Mouse (Mus musculus) neural tube, embryonic 14.5 days (tissue): ENCODE measurements around the gene Nek9. TPM values are rescaled to one million over a fixed set of nuclear protein-coding genes. Genes with fewer than 3 reads are reported as not detected.

Experiments
- ATAC-seq: fragments of 200-750 bp; cut with Nextera tagmentation; 2 replicates; pipeline ENCODE4 v1.8.0; 2017; ENCODE audit warnings: low read depth, mild to moderate bottlenecking, moderate TSS enrichment, moderate library complexity
- H3K27ac ChIP-seq: fragments of 300-500 bp; sonication (generic); 2 replicates; pipeline ENCODE4 v1.5.1; 2014; ENCODE audit warnings: low read depth, mild to moderate bottlenecking, control low read depth, low read length, moderate library complexity, mixed read lengths
- H3K27me3 ChIP-seq: fragments of 300-500 bp; sonication (generic); 2 replicates; pipeline ENCODE4 v1.6.1; 2014; ENCODE audit warnings: low read length; ENCODE audit not compliant: control insufficient read depth, insufficient read depth
- H3K36me3 ChIP-seq: fragments of 300-500 bp; sonication (generic); 2 replicates; pipeline ENCODE4 v1.6.1; 2014; ENCODE audit warnings: low read length, mixed read lengths; ENCODE audit not compliant: control insufficient read depth, insufficient read depth
- H3K4me1 ChIP-seq: fragments of 300-500 bp; sonication (generic); 2 replicates; pipeline ENCODE4 v1.6.1; 2014; ENCODE audit warnings: low read length; ENCODE audit not compliant: control insufficient read depth, insufficient read depth
- H3K4me2 ChIP-seq: fragments of 300-500 bp; sonication (generic); 2 replicates; pipeline ENCODE4 v1.6.1; 2014; ENCODE audit warnings: mild to moderate bottlenecking, low read depth, low read length, control low read depth
- H3K4me3 ChIP-seq: fragments of 300-500 bp; sonication (generic); 2 replicates; pipeline ENCODE4 v1.5.1; 2014; ENCODE audit warnings: low read depth, low read length, control low read depth, mixed read lengths
- H3K9ac ChIP-seq: fragments of 300-500 bp; sonication (generic); replicated peaks from 2 replicates; pipeline ENCODE4 v1.6.1; 2014; ENCODE audit warnings: low read depth, mild to moderate bottlenecking, control low read depth, low read length, mixed read lengths
- H3K9me3 ChIP-seq: fragments of 300-500 bp; sonication (generic); 2 replicates; pipeline ENCODE4 v1.6.1; 2016; ENCODE audit warnings: low read length; ENCODE audit not compliant: control insufficient read depth
- WGBS: fragments of 180-500 bp; shearing (Covaris S2); extraction: QIAGEN DNeasy Blood & Tissue Kit; methylation state at CpG from one replicate; pipeline ENCODE4 v1.1.7; 2014; 5-methylcytosine and 5-hydroxymethylcytosine counted together
- polyA plus RNA-seq: library from polyadenylated mRNA; unstranded; fragments of >200 nt; fragmentation: Nextera tagmentation; extraction: Ambion mirVana; gene quantifications from 2 replicates; pipeline ENCODE4 v1.2.1, GENCODE M21; 2014

Gene Nek9
- polyA plus RNA-seq, 1 experiment from 2014 or later, result 8.9 TPM

GRCm38 (mm10) chr12:85374561-85375272 is 35.6 kb upstream of the Nek9 start, which contains the start of gene Tmed10:
TSS of gene Tmed10 (minus strand) at chr12:85374847.
- WGBS, result under 1% methylated on average over 34 of the region's 37 CpGs
- ATAC-seq, result peak; percentile 95
- Histone ChIP-seq H3K36me3 (no peaks in the 10 kb centered on the region), H3K4me2 (peak within 1 kb of the TSS; percentile 90), H3K9me3 (no peaks in the 10 kb centered on the region), H3K4me3 (peak within 1 kb of the TSS; percentile 85), H3K27ac (peak within 1 kb of the TSS; percentile 83), H3K4me1 (peaks cover 19% of the 10 kb centered on the region), H3K27me3 (no peaks in the 10 kb centered on the region), H3K9ac (peak within 1 kb of the TSS; percentile 80)

DNA sequence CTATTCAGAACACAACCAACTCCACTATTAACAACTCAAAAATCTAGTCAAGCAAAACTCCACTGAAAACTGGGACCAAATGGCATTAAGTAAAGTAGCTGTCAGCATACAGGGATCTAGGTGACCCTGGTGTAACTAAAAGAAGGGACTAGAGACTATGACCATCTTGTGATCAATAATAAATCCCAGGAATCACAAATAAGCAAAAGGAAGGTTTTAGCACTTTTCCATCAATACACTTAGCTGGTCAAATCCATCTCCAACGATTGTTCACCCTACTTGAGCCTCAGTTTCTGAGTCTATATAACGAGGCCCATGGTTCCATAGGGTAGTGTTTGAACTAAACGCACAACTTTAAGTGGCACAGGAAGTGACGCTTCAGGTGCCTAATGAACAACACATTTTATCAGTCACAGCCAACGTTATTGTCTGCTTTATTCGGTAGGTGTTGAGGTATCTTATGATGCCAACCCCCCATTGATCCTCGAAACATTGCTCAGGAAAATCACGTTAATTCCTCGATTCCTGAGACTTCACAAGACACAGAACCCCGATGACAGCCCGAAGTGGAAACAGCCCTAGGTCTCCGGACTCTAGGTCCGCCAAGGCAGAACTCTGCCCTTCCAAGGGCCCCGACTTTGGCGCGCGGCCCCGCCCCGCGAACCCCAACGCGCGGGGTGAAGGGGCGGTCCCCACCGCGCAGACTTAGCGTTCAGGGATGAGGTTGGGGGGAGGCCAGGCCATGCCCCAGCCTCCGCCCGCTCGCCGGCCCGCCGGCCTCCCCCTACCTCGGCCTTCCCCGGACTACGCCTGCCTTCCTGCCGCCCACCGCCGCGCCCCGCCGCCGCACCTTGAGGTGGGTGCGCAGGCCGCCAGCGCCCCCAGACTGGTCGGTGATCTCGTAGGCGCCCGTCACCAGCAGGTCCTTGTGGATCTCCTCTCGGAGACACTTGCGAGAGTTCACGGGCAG is 34.7 kb upstream of the Nek9 start:
- H3K27ac ChIP-seq, result peak overlapping the region; percentile 83
- H3K4me2 ChIP-seq, result peak overlapping the region; percentile 90
- H3K4me3 ChIP-seq, result peak overlapping the region; percentile 85
- H3K27me3 ChIP-seq, result no peaks in the 10 kb centered on the region
- peak overlapping the region; percentile 80 for H3K9ac ChIP-seq
- ATAC-seq, result peak; percentile 80
- 2% methylated on average over 44 of the region's 53 CpGs for WGBS
- H3K4me1 ChIP-seq, result peaks cover 19% of the 10 kb centered on the region
- H3K36me3 ChIP-seq, result no peaks in the 10 kb centered on the region
- H3K9me3 ChIP-seq, result no peaks in the 10 kb centered on the region

GRCm38 (mm10) chr12:85372068-85372665 is 33.0 kb upstream of the Nek9 start:
- no peak for ATAC-seq
- no peaks in the 10 kb centered on the region for H3K27me3 ChIP-seq
- no peaks in the 10 kb centered on the region for H3K9me3 ChIP-seq
- 63% methylated on average over 8 of the region's 8 CpGs for WGBS
- no peak overlapping the region for H3K27ac ChIP-seq
- no peaks in the 10 kb centered on the region for H3K36me3 ChIP-seq
- no peak overlapping the region for H3K4me2 ChIP-seq
- H3K4me1 ChIP-seq, result peaks cover 19% of the 10 kb centered on the region
- H3K4me3 ChIP-seq, result no peak overlapping the region
- no peak overlapping the region for H3K9ac ChIP-seq

DNA sequence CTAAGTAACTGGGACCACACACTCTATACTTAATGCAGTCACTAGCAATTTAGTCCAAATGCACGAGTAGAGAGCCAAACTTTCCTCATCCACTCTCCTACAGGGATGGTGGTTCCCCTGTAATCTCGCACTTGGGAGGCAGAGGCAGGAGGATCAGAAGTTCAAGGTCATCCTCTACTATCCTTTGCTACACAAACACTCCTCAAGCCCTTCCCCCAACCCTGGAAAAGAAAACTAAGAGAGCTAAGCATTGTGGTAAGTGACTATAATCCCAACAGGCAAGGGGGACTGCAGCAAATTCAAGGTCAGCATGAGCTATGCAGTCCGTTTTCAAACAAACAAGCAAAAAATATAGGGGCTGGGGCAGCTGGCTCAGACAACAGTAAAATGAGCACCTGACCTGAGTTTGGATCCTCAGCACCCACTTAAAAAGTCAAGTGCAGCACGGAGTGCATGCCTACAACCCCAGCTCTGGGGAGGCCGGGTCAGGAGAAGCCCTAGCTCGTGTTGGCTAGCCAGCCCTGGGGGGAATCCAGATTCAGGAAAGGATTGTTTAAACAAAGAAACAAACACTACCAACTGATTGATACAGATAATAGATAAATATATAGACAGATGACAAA is 29.4 kb upstream of the Nek9 start:
- H3K4me2 ChIP-seq, result no peak overlapping the region
- no peaks in the 10 kb centered on the region for H3K36me3 ChIP-seq
- H3K9ac ChIP-seq, result no peak overlapping the region
- ATAC-seq, result no peak
- H3K4me3 ChIP-seq, result no peak overlapping the region
- no peaks in the 10 kb centered on the region for H3K9me3 ChIP-seq
- peaks cover 19% of the 10 kb centered on the region for H3K4me1 ChIP-seq
- H3K27ac ChIP-seq, result no peak overlapping the region
- no peaks in the 10 kb centered on the region for H3K27me3 ChIP-seq
- WGBS, result 87% methylated on average over 6 of the region's 6 CpGs

- no peaks in the 10 kb centered on the region for H3K36me3 ChIP-seq
- H3K4me1 ChIP-seq, result peaks cover 7% of the 10 kb centered on the region
- H3K9me3 ChIP-seq, result no peaks in the 10 kb centered on the region
- no peak overlapping the region for H3K9ac ChIP-seq
- no peak overlapping the region for H3K4me3 ChIP-seq
- H3K27ac ChIP-seq, result no peak overlapping the region
- no peaks in the 10 kb centered on the region for H3K27me3 ChIP-seq
- 54% methylated on average over 3 of the region's 3 CpGs for WGBS
- no peak overlapping the region for H3K4me2 ChIP-seq
- ATAC-seq, result peak; percentile 77; the same call in 1 of the 2 replicates
Measured at GRCm38 (mm10) chr12:85366271-85366670, 27.1 kb upstream of the Nek9 start.

- H3K36me3 ChIP-seq, result no peaks in the 10 kb centered on the region
- no peaks in the 10 kb centered on the region for H3K27me3 ChIP-seq
- peaks cover 4% of the 10 kb centered on the region for H3K4me1 ChIP-seq
- H3K4me3 ChIP-seq, result no peak overlapping the region
- no peak overlapping the region for H3K27ac ChIP-seq
- no peak overlapping the region for H3K9ac ChIP-seq
- no peaks in the 10 kb centered on the region for H3K9me3 ChIP-seq
- no peak overlapping the region for H3K4me2 ChIP-seq
- no peak for ATAC-seq
- WGBS, result 85% methylated on average over 4 of the region's 4 CpGs
Measured at GRCm38 (mm10) chr12:85362510-85362909, 23.3 kb upstream of the Nek9 start.

DNA sequence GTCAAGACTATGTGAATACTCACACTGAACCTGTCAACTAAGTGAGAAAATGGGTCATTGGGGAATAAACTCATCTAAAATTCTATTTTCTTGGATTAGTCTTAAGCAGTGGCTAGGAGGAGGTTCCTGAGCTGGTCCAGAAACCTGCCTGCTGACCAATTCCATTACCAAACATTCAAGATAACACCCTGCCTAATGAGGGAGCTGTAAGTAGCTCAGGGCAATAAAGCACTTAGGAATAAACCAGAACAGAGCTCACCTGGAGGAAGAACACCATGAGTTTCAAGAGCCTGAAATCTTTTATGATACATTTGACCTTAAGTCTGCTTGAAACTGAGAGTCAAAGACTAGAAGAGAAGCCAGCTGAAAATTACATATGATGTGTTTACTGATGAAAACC is 22.4 kb upstream of the Nek9 start:
- H3K9me3 ChIP-seq, result no peaks in the 10 kb centered on the region

DNA sequence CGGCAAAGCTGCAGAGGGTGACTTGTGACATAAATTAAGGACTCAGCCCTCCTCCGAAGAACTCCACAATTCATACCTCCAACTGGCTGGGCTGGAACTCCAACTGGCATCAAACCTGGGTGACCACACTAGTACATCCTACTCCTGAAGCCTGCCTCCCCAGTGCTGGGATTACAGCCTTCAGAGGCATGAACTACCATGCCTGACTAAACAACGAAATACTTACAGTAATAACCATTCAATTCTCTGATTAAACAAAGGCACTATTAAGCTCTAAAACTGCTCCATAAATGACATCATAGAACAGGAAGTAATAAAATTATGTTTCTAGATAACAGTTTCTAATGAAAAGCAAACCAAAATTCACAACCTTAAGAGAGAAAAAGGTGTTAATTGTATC is 22.0 kb upstream of the Nek9 start:
- no peaks in the 10 kb centered on the region for H3K36me3 ChIP-seq
- peaks cover 4% of the 10 kb centered on the region for H3K4me1 ChIP-seq
- H3K4me3 ChIP-seq, result no peak overlapping the region
- no peaks in the 10 kb centered on the region for H3K9me3 ChIP-seq
- WGBS, result 73% methylated on average over 3 of the region's 3 CpGs
- no peak overlapping the region for H3K27ac ChIP-seq
- no peak for ATAC-seq
- no peak overlapping the region for H3K4me2 ChIP-seq
- no peaks in the 10 kb centered on the region for H3K27me3 ChIP-seq
- no peak overlapping the region for H3K9ac ChIP-seq

More for the DNA sequence above, 22.4 kb upstream of the Nek9 start:
- no peak for ATAC-seq
- Histone ChIP-seq H3K27me3 (no peaks in the 10 kb centered on the region), H3K4me2 (no peak overlapping the region), H3K36me3 (no peaks in the 10 kb centered on the region), H3K4me1 (peaks cover 4% of the 10 kb centered on the region), H3K4me3 (no peak overlapping the region), H3K9ac (no peak overlapping the region), H3K27ac (no peak overlapping the region)
